Mouse (Mus musculus) spleen, postnatal 10 days (tissue): ENCODE results near the gene Olfr1436.
"Not testable (repeated sequence)": the region's sequence is repeated elsewhere in the genome, so short reads cannot be mapped to it uniquely, and the experiment has no call there.

Source experiments
- DNase-seq, 2 experiments: peaks; one replicate each; pipeline ENCODE4 v3.0.0; 2021 to 2022; ENCODE audit warnings: low spot score in 2 of 2

The Olfr1436 gene

GRCm38 (mm10) chr19:12299030-12299429, at the start of gene Olfr1436:
Gene Olfr1436, minus strand, starts transcription at chr19:12299130.
- not testable (repeated sequence) for DNase-seq

GRCm38 (mm10) chr19:12335810-12336209, 36.9 kb upstream of the Olfr1436 start, which contains the start of gene Olfr1438-ps1:
Gene Olfr1438-ps1, minus strand, starts transcription at chr19:12335910.
- no peak for DNase-seq

GRCm38 (mm10) chr19:12325001-12325400, 26.1 kb upstream of the Olfr1436 start, which contains the start of gene Olfr1437:
Gene Olfr1437, minus strand, starts transcription at chr19:12325101.
- DNase-seq = no peak

- no peak for DNase-seq
These were observed 6.0 kb downstream of the Olfr1436 start for GRCm38 (mm10) chr19:12292979-12293378.

GRCm38 (mm10) chr19:12279554-12279953, 19.4 kb downstream of the Olfr1436 start, which contains the start of gene Olfr1434:
Gene Olfr1434, plus strand, starts transcription at chr19:12279854.
- no peak for DNase-seq

GRCm38 (mm10) chr19:12260732-12261131, 38.2 kb downstream of the Olfr1436 start, which contains the start of gene Olfr235:
Gene Olfr235, plus strand, starts transcription at chr19:12261032.
- DNase-seq = no peak
